Mouse (Mus musculus) heart, embryonic 10.5 days (tissue): Measurements from ENCODE around the gene Rbp3. TPM values are rescaled to one million over a fixed set of nuclear protein-coding genes. Genes with fewer than 3 reads are reported as not detected.
A peak's percentile ranks its signal among the peaks of the same experiment; 100 is the strongest.

Experiments used
- DNase-seq: peaks from one replicate; pipeline ENCODE4 v3.0.0-alpha.2; 2017; ENCODE audit warnings: low spot score
- H3K27ac ChIP-seq: fragments of 300-500 bp; sonication (generic); 2 replicates; pipeline ENCODE4 v1.5.1; 2016; ENCODE audit warnings: mild to moderate bottlenecking
- H3K27me3 ChIP-seq: fragments of 300-500 bp; sonication (generic); 2 replicates; pipeline ENCODE4 v1.6.1; 2016; ENCODE audit warnings: mild to moderate bottlenecking; ENCODE audit not compliant: poor library complexity, insufficient read depth, severe bottlenecking
- H3K36me3 ChIP-seq: fragments of 300-500 bp; sonication (generic); 2 replicates; pipeline ENCODE4 v1.6.1; 2016; ENCODE audit warnings: mild to moderate bottlenecking, moderate library complexity
- H3K4me1 ChIP-seq: fragments of 300-500 bp; sonication (generic); 2 replicates; pipeline ENCODE4 v1.6.1; 2016; ENCODE audit warnings: mild to moderate bottlenecking
- H3K4me3 ChIP-seq: fragments of 300-500 bp; sonication (generic); 2 replicates; pipeline ENCODE4 v1.5.1; 2016; ENCODE audit warnings: mild to moderate bottlenecking, moderate library complexity
- H3K9me3 ChIP-seq: fragments of 300-500 bp; sonication (generic); 2 replicates; pipeline ENCODE4 v1.6.1; 2016; ENCODE audit warnings: mild to moderate bottlenecking, moderate library complexity
- WGBS: fragments of 180-500 bp; shearing (Covaris S2); methylation state at CpG from one replicate; pipeline ENCODE4 v1.1.7; 2016; 5-methylcytosine and 5-hydroxymethylcytosine counted together
- polyA plus RNA-seq: library from polyadenylated mRNA; unstranded; fragments of >200 nt; fragmentation: Nextera tagmentation; extraction: Ambion mirVana; gene quantifications from 2 replicates; pipeline ENCODE4 v1.2.1, GENCODE M21; 2016

The Rbp3 gene
- polyA plus RNA-seq, 1 experiment from 2014 or later: 0.36 TPM

DNA sequence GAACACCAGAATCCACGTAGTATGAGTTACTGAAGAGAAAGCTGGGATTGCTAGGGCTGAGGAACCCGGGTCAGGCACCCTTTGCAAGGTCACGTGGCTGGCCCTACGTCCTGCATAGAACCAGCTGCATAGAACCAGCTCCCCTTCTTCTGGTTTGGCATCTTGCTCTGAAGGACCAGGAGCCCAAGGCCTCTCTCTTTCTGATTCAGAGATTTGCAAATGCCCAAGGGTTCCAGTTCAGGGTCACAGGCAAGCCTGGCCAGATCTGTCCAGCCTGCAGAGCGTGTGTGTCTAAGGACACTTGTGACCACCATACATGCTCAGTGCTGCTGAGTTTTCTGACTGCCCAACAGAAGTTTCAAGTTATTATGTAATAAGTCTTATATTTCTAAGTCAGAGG, 11.6 kb upstream of the Rbp3 start:
- peak; percentile 74 for DNase-seq
- H3K27me3 ChIP-seq: no peaks in the 10 kb centered on the region; the same call in 1 of the 2 replicates
- H3K4me1 ChIP-seq: peaks cover 32% of the 10 kb centered on the region

DNA sequence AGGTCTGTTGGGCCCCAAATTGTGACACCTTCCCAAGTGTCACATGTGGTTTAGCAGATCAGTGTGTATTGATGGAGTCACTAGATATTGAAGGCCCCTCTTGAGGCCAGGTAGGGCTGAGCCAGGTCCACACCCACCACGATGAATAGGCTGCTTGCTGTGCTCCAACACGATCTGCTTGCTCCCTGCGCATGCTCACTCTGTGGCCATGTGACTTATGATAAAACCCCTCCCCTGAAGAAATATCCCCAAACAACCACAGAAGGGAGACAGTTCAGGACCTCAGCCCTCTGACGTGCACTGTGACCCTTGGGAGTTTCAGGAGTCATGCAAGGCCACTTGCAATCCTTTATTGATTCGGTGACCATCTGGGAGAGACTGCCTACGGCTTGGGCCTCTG, 7.7 kb upstream of the Rbp3 start:
- H3K4me1 ChIP-seq: peaks cover 18% of the 10 kb centered on the region
- H3K4me3 ChIP-seq: no peak overlapping the region
- no peaks in the 10 kb centered on the region for H3K9me3 ChIP-seq
- H3K36me3 ChIP-seq: no peaks in the 10 kb centered on the region
- no peaks in the 10 kb centered on the region for H3K27me3 ChIP-seq
- H3K27ac ChIP-seq: no peak overlapping the region
- 70% methylated on average over 6 of the region's 6 CpGs for WGBS
- DNase-seq: no peak

More for the DNA sequence above, 11.6 kb upstream of the Rbp3 start:
- Histone ChIP-seq H3K4me3 (no peak overlapping the region), H3K27ac (no peak overlapping the region), H3K9me3 (no peaks in the 10 kb centered on the region), H3K36me3 (no peaks in the 10 kb centered on the region)
- 54% methylated on average over 5 of the region's 5 CpGs for WGBS

DNA sequence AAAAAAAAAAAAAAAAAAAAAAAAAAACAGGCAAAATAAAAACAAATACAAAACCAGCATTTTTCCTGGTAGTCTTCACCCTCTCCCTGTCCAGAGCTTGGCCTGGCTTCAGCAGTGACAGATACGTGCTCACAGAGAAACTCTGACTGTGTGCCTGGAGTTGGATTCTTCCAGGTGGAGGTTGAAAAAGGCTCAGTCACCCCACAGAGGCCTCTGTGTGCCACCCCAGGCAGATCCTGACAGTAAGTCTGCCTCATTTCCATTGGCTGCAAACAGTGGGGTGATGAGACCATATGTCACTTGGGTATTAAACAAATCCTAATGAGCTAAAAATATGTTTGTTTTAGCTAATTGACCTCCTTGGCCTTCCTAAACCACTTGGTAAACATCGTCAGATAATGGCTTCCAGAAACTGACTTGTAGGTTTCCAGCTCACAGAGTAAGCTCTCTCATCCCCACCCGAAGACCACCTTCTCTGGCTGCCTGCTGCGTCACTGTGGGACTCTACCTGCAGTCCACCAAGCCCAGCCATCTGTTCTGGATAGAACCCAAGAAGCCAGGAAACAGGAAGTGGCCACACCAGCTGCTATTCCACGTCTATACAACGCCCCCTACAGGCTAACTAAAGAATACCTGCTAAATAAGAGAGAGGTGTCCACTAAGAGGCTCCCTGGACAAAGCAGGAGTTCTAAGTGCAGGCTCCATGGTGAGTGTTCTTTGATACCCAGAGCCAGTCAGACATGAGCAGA, 1.4 kb upstream of the Rbp3 start:
- H3K4me3 ChIP-seq: no peak overlapping the region
- no peaks in the 10 kb centered on the region for H3K9me3 ChIP-seq
- H3K36me3 ChIP-seq: no peaks in the 10 kb centered on the region
- 48% methylated on average over 6 of the region's 6 CpGs for WGBS
- peaks cover 10% of the 10 kb centered on the region for H3K27me3 ChIP-seq
- DNase-seq: no peak
- peaks cover 10% of the 10 kb centered on the region for H3K4me1 ChIP-seq
- no peak overlapping the region for H3K27ac ChIP-seq

DNA sequence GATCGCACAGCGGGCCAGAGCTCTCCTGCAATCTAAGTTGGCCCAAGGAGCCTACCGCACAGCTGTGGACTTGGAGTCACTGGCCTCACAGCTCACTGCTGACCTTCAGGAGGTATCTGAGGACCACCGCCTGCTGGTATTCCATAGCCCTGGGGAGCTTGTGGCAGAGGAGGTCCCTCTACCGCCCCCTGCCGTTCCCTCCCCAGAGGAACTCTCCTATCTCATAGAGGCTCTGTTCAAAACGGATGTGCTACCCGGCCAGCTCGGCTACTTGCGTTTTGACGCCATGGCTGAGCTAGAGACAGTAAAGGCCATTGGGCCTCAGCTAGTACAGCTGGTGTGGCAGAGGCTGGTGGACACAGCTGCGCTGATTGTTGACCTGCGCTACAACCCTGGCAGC, 2.3 kb downstream of the Rbp3 start:
- no peaks in the 10 kb centered on the region for H3K36me3 ChIP-seq
- DNase-seq: no peak
- 69% methylated on average over 13 of the region's 13 CpGs for WGBS
- no peaks in the 10 kb centered on the region for H3K9me3 ChIP-seq
- H3K27me3 ChIP-seq: peaks cover 15% of the 10 kb centered on the region
- no peak overlapping the region for H3K27ac ChIP-seq
- H3K4me3 ChIP-seq: no peak overlapping the region
- H3K4me1 ChIP-seq: peaks cover 15% of the 10 kb centered on the region

DNA sequence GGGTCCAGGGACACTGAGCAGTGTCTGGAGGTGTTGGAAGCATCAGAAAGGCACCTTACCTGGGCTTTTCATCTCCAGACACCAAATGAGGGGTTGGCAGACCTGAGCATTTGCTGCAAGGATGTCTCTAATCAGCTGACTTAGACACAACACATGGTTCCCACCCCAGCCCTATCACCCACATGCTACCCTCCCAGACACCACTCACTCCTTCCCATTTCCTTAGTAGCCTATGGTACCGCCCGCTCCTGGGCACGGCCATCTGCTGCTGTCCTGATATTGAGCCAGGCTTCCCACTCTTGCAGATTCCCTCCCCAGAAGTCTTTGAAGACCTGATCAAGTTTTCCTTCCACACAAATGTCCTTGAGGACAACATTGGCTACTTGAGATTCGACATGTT, 4.4 kb downstream of the Rbp3 start:
- no peak overlapping the region for H3K4me3 ChIP-seq
- H3K27ac ChIP-seq: no peak overlapping the region
- peaks cover 11% of the 10 kb centered on the region for H3K4me1 ChIP-seq
- H3K9me3 ChIP-seq: no peaks in the 10 kb centered on the region
- H3K27me3 ChIP-seq: peaks cover 15% of the 10 kb centered on the region
- H3K36me3 ChIP-seq: no peaks in the 10 kb centered on the region
- DNase-seq: no peak
- 59% methylated on average over 4 of the region's 4 CpGs for WGBS

DNA sequence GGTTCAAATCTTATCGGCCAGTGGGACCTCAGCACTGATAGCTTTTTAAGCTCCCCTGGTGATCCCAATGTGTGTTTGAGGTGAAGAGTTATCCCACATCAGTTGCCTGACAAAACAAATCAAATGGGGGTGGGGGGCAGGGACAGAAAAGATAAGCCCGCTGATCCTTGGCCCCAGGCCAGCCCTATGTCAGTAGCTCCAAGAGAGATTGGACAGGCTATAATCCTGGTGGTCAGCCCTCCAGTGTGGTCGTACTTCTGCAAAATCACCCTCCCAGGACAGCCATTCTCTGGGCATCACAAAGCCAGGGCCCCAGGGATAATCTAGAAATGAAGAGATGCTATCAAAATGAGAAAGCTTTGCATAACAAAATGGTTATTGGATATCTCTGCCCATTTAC, 5.0 kb downstream of the Rbp3 start:
- WGBS: 16% methylated on average over 3 of the region's 3 CpGs
- no peak for DNase-seq
- H3K9me3 ChIP-seq: no peaks in the 10 kb centered on the region

DNA sequence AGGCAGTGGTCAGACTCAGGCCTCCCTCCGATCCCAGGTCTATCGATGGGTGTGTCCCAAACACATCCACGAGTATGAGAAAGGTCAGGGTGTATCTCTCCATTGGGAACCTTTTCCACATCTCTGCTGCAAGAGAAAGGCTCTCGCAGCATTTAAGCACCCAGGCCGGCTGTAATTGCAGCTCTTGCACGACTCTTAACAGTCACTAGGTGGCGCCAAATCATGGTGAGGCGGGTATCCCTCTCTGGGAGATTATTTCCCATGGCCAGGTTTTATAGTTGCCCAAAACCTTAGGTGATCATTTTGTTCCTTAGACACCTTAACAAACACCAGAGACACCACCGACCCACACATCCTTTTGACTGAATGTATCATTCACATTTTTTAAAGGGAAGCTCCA, 5.5 kb downstream of the Rbp3 start:
- H3K27ac ChIP-seq: no peak overlapping the region
- no peak for DNase-seq
- H3K4me1 ChIP-seq: peaks cover 11% of the 10 kb centered on the region
- 9% methylated on average over 9 of the region's 9 CpGs for WGBS
- no peak overlapping the region for H3K4me3 ChIP-seq
- no peaks in the 10 kb centered on the region for H3K36me3 ChIP-seq
- H3K27me3 ChIP-seq: peaks cover 15% of the 10 kb centered on the region
- no peaks in the 10 kb centered on the region for H3K9me3 ChIP-seq

More for the DNA sequence above, 5.0 kb downstream of the Rbp3 start:
- Histone ChIP-seq H3K4me1 (peaks cover 11% of the 10 kb centered on the region), H3K27me3 (peaks cover 15% of the 10 kb centered on the region), H3K36me3 (no peaks in the 10 kb centered on the region), H3K4me3 (no peak overlapping the region), H3K27ac (no peak overlapping the region)

DNA sequence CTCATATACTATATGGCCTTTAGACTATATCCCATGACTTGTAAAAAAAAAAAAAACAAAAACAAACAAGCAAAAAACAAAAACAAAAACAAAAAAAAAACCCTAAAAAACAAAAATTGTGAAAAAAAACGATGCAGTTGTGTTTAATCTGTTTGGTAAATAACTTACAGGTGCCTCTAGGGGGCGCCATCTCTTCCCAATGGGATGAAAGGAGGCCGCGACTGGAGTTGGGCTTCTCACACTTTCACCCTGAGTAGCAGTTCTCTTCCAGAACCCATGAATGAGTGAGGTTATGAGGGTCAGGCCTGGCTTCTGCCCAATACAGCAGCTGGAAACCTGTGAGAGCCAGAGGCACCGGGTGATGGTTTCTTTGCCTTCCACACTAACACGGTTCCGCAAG, 11.9 kb downstream of the Rbp3 start:
- Histone ChIP-seq H3K27ac (no peak overlapping the region), H3K27me3 (no peaks in the 10 kb centered on the region; the same call in 1 of the 2 replicates), H3K9me3 (no peaks in the 10 kb centered on the region), H3K36me3 (no peaks in the 10 kb centered on the region), H3K4me3 (no peak overlapping the region), H3K4me1 (no peaks in the 10 kb centered on the region)
- 56% methylated on average over 7 of the region's 7 CpGs for WGBS
- DNase-seq: no peak

DNA sequence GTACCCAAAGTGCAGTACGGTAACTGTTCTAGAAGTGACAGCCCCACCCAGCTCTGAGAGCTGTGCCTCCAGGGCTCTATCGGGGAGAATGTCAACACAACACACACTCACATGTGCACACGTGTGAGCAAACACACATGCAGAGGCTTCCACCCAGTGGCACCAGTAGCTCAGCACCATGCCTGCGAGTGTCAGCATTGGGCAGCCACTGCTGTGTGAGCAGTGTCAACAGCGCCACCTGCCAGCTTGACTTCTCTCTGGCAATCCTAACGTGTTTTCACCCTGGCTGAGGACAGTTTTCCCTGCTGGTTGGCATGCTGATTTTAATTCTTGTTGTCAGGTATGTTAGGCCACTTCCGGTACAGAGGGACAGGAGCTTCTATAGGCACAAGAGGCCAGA, 18.9 kb downstream of the Rbp3 start:
- 39% methylated on average over 7 of the region's 7 CpGs for WGBS
- no peak for DNase-seq
- H3K4me3 ChIP-seq: no peak overlapping the region

DNA sequence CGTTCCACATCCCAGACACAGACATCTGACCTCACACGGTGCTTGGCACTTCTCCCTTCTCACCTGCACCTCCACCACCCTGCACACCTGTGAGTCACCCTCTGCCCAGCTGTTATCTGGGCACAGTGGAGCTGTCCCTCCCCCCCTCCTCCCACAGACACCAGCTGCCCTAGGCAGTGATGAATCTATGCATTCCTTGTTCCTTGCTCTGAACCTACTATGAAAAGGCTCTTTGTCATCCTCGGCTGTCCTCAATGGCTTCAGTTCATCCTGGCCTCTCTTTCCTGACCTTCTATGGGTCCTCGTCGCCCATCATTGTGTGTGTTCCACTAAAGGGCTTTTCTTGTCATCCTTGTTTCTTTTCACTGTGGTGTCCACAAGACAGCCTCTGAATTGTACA, 20.9 kb downstream of the Rbp3 start:
- H3K27me3 ChIP-seq: peaks cover 27% of the 10 kb centered on the region
- no peak overlapping the region for H3K4me3 ChIP-seq
- no peak for DNase-seq
- peaks cover 3% of the 10 kb centered on the region; the same call in 1 of the 2 replicates for H3K4me1 ChIP-seq
- no peak overlapping the region for H3K27ac ChIP-seq
- 63% methylated on average over 5 of the region's 5 CpGs for WGBS
- no peaks in the 10 kb centered on the region for H3K36me3 ChIP-seq
- H3K9me3 ChIP-seq: no peaks in the 10 kb centered on the region

More for the DNA sequence above, 18.9 kb downstream of the Rbp3 start:
- no peak overlapping the region for H3K27ac ChIP-seq
- no peaks in the 10 kb centered on the region for H3K4me1 ChIP-seq
- no peaks in the 10 kb centered on the region for H3K9me3 ChIP-seq
- H3K27me3 ChIP-seq: peaks cover 9% of the 10 kb centered on the region
- no peaks in the 10 kb centered on the region for H3K36me3 ChIP-seq

DNA sequence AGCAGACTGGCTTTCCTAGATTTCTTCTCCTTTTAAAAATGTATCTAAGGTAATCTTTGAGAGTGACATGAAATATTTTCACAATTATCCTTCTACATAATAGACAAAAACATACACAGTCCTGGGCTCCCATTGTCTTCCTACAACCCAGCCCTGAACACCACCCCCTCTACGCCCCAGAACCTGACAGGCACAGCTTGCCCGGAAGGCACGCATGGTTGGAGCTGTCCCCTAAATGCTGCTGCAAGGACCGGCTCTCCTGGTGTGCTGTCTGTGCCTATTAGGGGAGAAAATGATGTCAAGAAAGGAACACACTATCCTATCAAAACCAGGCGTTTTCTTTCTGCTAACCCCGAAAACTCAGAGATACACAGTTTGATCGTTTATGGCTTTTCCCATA, 23.9 kb downstream of the Rbp3 start:
- H3K4me3 ChIP-seq: no peak overlapping the region
- H3K4me1 ChIP-seq: peaks cover 3% of the 10 kb centered on the region; the same call in 1 of the 2 replicates
- no peaks in the 10 kb centered on the region for H3K9me3 ChIP-seq
- H3K27me3 ChIP-seq: peaks cover 24% of the 10 kb centered on the region
- H3K36me3 ChIP-seq: no peaks in the 10 kb centered on the region
- DNase-seq: no peak
- 42% methylated on average over 7 of the region's 7 CpGs for WGBS
- H3K27ac ChIP-seq: no peak overlapping the region

DNA sequence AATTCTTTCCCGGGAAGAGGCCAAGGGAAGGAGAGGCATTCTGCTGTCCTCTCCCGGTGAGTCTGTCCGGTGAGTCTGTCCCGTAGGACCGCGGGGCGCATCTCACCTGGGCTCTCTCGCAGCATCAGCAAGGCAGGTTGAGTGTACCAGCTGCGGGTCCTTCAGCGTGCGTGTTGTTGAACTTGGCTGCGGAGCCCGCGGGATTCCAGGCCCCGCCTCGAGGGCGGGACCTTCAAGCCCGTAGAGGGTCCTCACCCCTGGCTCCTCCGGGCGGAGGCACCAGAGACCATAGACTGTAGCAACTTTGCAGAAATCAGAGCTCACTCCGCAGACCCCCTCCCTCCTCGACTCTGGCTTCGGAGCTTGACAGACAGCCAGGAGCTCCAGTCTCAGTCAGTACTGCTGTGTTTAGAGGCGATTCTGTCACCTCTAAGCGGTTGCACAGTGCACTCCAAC, 24.8 kb downstream of the Rbp3 start, which contains the start of gene Zfp488:
Zfp488 (minus strand) TSS at position 161 of the 456 bp plus-strand sequence.
- peak within 1 kb of the TSS; percentile 52 for H3K4me3 ChIP-seq
- H3K27ac ChIP-seq: no peak within 1 kb of the TSS
- H3K27me3 ChIP-seq: peaks cover 24% of the 10 kb centered on the region
- no peaks in the 10 kb centered on the region for H3K9me3 ChIP-seq
- no peak for DNase-seq
- no peaks in the 10 kb centered on the region for H3K36me3 ChIP-seq
- H3K4me1 ChIP-seq: peaks cover 3% of the 10 kb centered on the region; the same call in 1 of the 2 replicates
- 2% methylated on average over 25 of the region's 25 CpGs for WGBS

DNA sequence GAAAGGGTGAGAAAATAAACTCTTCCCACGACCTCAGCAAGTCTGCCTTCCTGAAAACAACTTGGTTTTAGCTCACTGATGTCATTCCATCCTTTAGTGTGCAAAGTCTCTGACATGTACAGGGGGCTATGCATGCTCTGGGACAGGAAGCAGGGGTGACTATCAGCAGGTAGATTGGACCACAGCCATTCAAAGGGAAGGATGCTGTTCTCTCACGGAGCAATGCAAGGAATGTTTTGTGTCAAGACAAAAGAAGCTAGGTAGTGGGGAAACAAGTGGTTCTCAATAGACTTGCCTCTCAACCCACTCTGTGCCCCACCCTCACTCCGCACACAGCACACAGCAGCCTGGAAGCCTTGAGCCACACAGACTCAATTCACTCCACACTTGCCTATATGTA, 35.4 kb downstream of the Rbp3 start:
- Histone ChIP-seq H3K9me3 (no peaks in the 10 kb centered on the region), H3K27ac (no peak overlapping the region), H3K27me3 (peaks cover 21% of the 10 kb centered on the region), H3K4me1 (peaks cover 9% of the 10 kb centered on the region; the same call in 1 of the 2 replicates), H3K36me3 (no peaks in the 10 kb centered on the region), H3K4me3 (no peak overlapping the region)
- DNase-seq: peak; percentile 28
- 59% methylated on average over 3 of the region's 3 CpGs for WGBS
